Mouse (Mus musculus) cerebellum, postnatal 10 days (tissue): ENCODE measurements around the gene Scn8a.

Source experiments
- DNase-seq, 2 experiments: peaks; one replicate each; pipeline ENCODE4 v3.0.0; 2021; ENCODE audit warnings: mixed read lengths in 2 of 2

Gene Scn8a

GRCm38 (mm10) chr15:100960958-100961357 lies 91.3 kb downstream of the Scn8a start:
- DNase-seq, result no peak

DNA sequence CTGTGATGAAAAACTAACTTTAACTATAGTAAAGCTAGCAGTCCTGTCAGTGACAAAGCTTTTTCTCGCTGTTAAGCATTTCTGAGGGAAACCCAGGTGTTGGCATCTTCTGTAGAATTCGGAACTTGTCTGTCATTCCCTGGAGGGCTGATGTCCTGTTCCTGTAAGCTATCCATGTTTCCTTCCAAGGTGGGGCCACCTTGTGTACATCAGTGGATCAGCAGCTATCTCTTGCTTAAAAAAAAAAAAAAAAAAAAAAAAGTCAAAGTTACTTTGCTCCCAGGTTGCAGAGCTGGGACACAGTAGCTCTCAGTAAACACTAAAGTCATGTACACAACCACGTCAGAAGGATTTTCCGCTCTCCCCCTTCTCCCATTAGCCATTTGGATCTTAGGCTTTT lies 91.9 kb downstream of the Scn8a start:
- DNase-seq, result peak; percentile 56 to 66

DNA sequence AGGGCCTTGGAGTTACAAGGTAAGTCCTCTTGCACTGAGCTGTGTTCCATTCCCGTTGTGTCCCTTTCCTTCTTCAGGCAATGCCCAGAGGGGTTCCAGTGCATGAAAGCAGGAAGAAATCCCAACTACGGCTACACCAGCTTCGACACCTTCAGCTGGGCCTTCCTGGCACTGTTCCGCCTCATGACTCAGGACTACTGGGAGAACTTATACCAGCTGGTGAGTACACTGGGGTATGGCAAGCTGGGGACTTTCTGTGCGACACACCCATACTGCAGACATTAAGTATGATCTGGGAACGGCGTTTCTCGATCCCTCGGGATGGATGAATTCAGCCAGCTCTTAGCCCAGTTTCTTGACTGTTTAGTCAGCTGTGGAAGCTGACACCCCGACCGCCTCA lies 101.8 kb downstream of the Scn8a start:
- no peak for DNase-seq

- peak; percentile 35 to 52 for DNase-seq
Measured at GRCm38 (mm10) chr15:100972795-100973194, 103.1 kb downstream of the Scn8a start.

DNA sequence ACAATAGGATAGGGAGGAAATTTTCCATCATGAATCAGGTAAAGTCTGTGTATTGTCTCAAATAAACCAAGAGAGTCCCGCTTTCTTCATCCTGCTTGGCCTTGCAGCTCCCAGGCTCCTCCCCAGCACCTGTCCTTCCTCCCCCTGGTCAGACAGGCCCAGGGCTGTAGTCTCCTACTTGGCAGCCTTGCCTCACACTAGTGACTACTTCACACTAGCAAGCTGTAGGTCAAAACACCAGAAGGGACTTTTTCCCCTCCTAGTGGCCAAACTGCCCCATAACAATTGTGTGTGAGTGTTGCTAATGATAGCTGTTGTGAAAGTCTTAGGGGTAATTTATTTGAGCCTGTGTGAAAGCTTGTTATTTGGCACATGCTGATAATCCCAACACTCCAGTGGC lies 105.0 kb downstream of the Scn8a start:
- DNase-seq, result peak; percentile 56 to 60

- DNase-seq, result peak; percentile 72 to 77
Measured at GRCm38 (mm10) chr15:100983427-100984153, 113.9 kb downstream of the Scn8a start.

GRCm38 (mm10) chr15:100984154-100984893 lies 114.7 kb downstream of the Scn8a start:
- DNase-seq, result no peak

DNA sequence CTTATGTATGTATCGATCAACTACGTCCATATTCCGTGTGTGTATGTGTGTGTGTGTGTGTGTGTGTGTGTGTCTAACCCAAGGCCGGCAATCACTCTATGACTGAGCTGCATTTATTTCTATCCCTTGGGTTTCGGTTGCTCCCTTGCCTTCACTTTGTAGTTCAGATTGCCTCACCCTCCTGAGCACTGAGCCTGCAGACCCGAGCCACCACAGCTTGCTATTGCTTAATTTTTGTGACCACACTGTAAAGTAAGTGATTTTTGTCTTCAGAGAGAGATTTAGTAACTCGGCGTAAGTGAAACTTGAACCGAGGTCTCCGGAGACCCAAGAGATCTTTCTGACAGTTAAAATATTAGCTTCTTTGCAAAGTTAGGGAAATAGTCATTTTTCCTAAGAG lies 116.8 kb downstream of the Scn8a start:
- DNase-seq, result no peak

- DNase-seq, result no peak
Measured at GRCm38 (mm10) chr15:100987031-100987430, 117.4 kb downstream of the Scn8a start.

DNA sequence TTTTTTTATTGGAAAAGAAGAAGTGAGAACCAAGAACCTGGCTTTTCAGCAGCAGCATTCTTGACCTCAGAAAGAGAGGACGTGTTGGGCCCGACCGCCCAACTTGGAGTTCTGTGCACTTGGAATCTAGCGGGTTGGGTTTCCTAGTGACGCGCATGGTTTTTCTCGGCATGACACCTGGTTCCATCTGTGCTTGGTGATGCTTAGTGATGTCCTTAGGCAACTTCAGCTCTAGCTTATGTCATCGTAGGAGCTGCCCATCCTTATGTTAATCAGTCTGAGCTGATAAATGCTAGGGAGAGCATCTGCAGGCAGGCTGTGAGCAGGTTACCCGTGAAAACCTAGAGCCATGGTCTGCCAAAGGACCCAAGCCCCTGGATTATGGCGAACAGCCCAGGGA lies 120.6 kb downstream of the Scn8a start:
- peak in 1 of 2 experiments; percentile 22 for DNase-seq

DNA sequence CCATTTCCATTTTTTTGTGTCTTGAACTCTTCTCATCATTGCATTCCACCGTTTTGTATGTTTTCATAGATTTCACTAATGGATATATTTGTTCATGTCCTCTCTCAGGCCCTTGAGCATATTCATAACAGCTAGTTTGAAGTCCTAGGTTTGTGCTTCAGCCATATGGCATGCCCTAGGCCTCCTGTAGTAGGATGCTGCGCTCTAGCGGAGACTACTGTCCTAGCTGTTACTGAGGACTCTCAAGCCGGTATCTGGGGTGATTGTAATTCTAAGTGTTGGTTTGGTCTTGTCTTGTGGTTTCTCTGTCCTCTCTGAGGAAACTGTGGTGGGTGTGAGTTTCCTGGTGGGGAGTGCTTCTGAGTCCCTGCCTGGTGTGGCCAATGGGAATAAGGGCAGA lies 127.4 kb downstream of the Scn8a start:
- DNase-seq, result peak; percentile 78 to 82

DNA sequence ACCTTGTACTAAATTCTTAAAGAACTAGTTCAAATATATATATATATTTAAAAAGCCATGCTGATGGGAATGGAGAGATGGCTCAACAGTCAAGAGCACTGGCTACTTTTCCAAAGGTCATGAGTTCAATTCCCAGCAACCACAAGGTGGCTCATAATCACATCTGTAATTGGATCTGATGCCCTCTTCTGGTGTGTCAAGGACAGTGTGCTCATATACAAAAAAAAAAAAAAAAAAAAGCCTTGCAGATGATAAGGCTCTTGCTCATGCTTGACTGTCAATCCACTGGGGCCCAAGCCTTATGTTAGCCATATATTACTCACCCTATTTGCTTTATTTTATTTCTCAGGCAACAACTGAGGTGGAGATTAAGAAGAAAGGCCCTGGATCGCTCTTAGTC lies 132.0 kb downstream of the Scn8a start:
- no peak for DNase-seq

DNA sequence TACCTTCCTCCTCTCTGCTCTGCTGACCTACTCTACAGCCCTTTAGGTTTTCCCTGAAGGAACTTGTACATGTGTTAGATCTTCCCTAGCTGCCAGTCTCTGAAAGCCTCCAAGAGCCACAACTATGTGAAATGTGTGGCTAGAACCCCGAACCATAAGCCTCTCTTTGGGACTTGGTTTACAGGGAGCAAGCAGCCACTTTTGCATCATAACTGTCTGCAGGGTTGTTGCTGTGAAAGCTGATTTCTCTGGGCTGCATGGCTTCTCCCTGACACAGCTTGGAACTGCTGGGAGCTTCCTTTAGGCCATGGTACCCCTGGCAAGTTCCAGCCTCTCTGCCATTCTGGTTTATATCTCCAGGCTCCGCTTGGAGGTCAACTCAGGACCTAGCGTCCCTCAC lies 132.8 kb downstream of the Scn8a start:
- no peak for DNase-seq

- no peak for DNase-seq
Measured at GRCm38 (mm10) chr15:101004538-101004937, 134.9 kb downstream of the Scn8a start.

DNA sequence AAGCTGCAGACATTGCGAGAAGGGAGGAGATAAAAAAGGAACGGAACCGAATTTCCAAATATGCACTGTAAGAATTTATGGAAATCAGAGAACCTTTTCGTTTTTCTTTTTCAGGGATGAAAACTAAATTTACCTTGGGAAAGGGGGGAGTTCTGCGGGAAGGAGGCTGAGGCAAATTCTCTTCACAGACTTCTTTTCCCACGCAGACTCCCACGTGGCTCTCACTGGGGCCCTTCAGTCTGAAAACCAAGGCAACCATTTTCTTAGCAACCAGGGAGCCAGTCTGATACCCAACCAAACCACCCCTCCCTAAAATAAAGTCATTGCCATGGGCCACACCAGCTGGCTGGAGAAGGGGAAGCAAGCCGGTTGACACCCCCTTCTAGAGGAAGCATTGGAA lies 136.1 kb downstream of the Scn8a start:
- no peak for DNase-seq

DNA sequence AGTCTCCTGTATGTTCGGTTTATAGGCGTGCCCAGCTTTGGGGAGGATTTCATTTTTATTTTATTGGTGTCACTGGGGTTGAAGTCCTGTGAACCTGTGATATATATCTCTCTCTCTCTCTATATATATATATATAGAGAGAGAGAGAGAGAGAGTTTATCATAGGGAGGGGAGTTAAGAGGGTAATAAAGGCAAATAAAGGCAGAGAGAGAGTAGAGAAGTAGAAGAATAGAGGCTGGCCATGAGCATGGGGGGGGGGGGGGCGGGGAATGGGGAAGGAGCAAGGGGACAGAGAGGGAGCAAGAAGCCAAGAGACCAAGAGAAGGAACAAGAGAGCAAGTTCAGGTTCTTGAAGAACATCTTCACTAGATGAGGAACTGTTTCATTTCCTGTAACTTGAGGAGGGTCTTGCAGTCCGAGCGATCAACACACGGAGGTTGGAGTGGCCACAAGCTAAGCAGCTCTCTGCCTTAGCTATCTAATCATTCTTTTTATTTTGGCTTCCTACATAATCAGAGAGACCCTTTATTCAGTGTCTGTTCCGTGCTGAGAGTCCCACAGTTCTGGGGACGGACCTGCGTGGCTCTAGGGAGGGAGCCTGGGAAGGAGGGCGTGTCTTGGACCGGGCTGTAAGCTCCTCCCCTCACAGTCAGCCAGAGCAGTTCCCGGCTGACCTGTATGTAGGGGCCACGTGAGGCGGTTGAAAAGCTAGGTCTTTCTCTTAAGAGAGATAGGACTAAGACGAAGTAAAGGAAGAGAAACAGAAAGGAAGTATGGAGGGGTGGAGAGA lies 136.8 kb downstream of the Scn8a start:
- DNase-seq, result no peak

DNA sequence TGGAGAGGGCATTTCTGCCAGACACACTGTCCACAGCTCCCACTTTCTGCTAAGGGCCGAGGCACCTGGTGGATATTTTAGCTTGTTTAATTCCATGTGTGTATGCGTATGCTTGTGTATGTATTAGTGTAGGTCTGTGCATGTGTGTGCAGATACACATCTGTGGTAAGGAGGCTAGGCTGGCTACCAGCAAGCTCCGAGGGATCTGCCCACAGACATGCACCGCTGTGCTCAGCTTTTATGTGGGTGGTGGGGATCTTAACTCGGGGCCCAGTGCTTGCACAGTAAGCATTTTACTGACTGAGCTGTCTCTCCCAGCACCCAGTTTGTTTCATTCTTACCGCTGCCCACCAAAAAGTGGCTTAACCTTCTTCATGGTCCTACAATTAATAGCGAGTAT lies 137.6 kb downstream of the Scn8a start:
- DNase-seq, result no peak

DNA sequence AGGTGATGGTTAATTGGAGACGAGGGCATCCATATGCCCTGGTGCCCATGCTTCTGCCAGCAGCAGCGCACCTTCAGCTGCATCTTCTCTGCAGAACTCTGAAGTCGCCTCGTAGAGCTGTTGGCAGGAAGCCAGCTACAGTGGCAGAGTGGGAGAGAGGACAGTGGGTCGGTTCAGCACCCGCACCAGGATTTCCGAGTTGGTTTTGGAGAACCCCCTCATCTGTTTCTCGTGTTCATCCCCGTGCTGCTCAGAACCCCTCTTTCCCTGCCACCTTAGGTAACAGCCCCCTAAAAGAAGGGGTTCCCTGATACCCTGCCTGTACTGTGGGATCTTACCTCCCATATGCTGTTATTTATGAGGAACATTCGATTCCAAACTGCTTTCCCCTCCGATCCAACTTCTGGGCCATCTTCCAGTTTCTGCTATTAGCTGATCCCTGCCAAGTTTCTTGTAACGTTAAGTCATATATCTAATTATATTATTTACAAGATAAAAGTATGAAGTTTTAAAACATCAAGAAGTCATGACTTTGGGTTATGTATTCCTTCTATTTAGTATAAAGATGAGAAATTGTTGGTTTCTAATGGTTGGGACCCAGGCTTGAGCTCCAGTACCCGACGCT lies 138.8 kb downstream of the Scn8a start:
- peak; percentile 57 to 60 for DNase-seq

- no peak for DNase-seq
Measured at GRCm38 (mm10) chr15:101011352-101011751, 141.7 kb downstream of the Scn8a start.

GRCm38 (mm10) chr15:101028960-101029359 lies 159.3 kb downstream of the Scn8a start:
- DNase-seq, result no peak

DNA sequence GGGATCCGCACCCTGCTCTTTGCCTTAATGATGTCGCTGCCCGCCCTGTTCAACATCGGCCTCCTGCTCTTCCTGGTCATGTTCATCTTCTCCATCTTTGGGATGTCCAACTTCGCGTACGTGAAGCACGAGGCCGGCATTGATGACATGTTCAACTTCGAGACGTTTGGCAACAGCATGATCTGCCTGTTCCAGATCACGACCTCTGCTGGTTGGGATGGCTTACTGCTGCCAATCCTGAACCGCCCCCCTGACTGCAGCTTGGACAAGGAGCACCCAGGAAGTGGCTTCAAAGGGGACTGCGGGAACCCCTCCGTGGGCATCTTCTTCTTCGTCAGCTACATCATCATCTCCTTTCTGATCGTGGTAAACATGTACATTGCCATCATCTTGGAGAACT lies 170.0 kb downstream of the Scn8a start:
- DNase-seq, result peak; percentile 39 to 42

- peak; percentile 33 to 46 for DNase-seq
Measured at GRCm38 (mm10) chr15:101041966-101042365, 172.3 kb downstream of the Scn8a start.

DNA sequence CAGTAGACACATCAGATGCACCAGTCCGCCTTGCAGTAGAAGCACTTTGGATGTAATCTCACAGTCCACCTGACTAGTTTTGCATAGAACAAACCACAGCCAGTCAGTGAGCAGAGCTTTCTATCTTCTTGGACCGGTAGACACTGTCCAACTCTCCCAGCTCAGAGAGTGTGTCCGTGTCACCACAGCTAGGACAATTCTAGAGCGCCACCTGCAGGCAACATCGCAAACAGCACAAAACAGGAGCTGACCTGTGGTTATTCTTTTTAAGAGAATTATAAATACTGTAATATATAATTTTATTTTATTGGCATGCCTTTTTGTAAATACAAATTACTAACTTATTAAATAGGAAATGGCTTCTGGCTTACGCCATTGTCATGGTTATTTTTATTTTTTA lies 173.0 kb downstream of the Scn8a start:
- peak; percentile 84 to 85 for DNase-seq
